Mouse (Mus musculus) hindbrain, postnatal 0 days (tissue): ENCODE measurements at regions not wholly inside any gene's neighbourhood (a gene's known extent, or its start where the extent isn't known, plus 50 kb on each side); places are given as distances from the start of the nearest gene placed in this dataset.

ENCODE experiments used
- ATAC-seq: fragments of 200-750 bp; cut with Nextera tagmentation; 2 replicates; pipeline ENCODE4 v1.8.0; 2017; ENCODE audit warnings: mild to moderate bottlenecking, moderate TSS enrichment, moderate library complexity
- DNase-seq: peaks from one replicate; pipeline ENCODE4 v3.0.0-alpha.2; 2015; ENCODE audit warnings: low spot score
- H3K27ac ChIP-seq: fragments of 300-500 bp; sonication (generic); 2 replicates; pipeline ENCODE4 v1.5.1; 2014; ENCODE audit warnings: mild to moderate bottlenecking
- H3K27me3 ChIP-seq: fragments of 300-500 bp; sonication (generic); 2 replicates; pipeline ENCODE4 v1.6.1; 2014; ENCODE audit warnings: low read length, mixed read lengths; ENCODE audit not compliant: insufficient read depth
- H3K36me3 ChIP-seq: fragments of 300-500 bp; sonication (generic); 2 replicates; pipeline ENCODE4 v1.6.1; 2014; ENCODE audit warnings: low read length, mixed read lengths; ENCODE audit not compliant: insufficient read depth
- H3K4me1 ChIP-seq: fragments of 300-500 bp; sonication (generic); 2 replicates; pipeline ENCODE4 v1.6.1; 2014; ENCODE audit warnings: antibody characterized with exemption, low read length, mixed read lengths; ENCODE audit not compliant: insufficient read depth
- H3K4me2 ChIP-seq: fragments of 300-500 bp; sonication (generic); 2 replicates; pipeline ENCODE4 v1.6.1; 2014; ENCODE audit warnings: low read depth, mild to moderate bottlenecking, low read length, moderate library complexity, mixed read lengths
- H3K4me3 ChIP-seq: fragments of 300-500 bp; sonication (generic); 2 replicates; pipeline ENCODE4 v1.5.1; 2014; ENCODE audit warnings: low read length
- H3K9ac ChIP-seq: fragments of 300-500 bp; sonication (generic); replicated peaks from 2 replicates; pipeline ENCODE4 v1.6.1; 2014; ENCODE audit warnings: mild to moderate bottlenecking, low read length, moderate library complexity, mixed read lengths
- H3K9me3 ChIP-seq: fragments of 300-500 bp; sonication (generic); 2 replicates; pipeline ENCODE4 v1.6.1; 2016; ENCODE audit warnings: low read length, mixed read lengths
- CTCF ChIP-seq: IDR thresholded peaks from 2 replicates; pipeline ENCODE4 v1.5.1; 2016; ENCODE audit warnings: antibody characterized with exemption, control low read depth, low read depth
- WGBS: fragments of 180-500 bp; shearing (Covaris S2); extraction: QIAGEN DNeasy Blood & Tissue Kit; methylation state at CpG from one replicate; pipeline ENCODE4 v1.1.7; 2014; 5-methylcytosine and 5-hydroxymethylcytosine counted together

DNA sequence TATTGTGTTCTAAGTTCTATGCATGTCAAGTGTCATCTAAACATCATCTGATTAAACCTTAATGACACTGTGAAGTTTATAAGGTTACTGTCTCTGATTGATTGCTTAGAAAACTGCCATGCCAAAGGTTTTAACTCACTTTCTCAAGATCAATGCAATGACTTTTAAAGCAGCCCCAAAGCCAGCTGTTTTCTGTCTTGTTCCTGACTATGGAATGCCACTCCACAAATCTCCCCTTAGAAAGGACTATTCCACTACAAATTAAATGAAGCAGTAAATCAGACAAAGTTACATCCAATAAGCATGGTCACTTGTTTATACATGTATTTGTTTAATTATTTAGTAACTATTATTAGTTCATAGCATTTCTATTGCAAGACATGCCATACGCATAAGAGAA lies 247.1 kb upstream of the Pappa start:
- ATAC-seq, result no peak
- H3K9ac ChIP-seq, result no peak overlapping the region
- TF ChIP-seq CTCF, result no peak

GRCm38 (mm10) chr4:64897935-64898334 lies 226.0 kb upstream of the Pappa start:
- no peak overlapping the region for H3K4me3 ChIP-seq
- no peaks in the 10 kb centered on the region for H3K27me3 ChIP-seq
- no peaks in the 10 kb centered on the region for H3K4me1 ChIP-seq
- H3K27ac ChIP-seq, result no peak overlapping the region
- no peak overlapping the region for H3K9ac ChIP-seq
- ATAC-seq (no peak), DNase-seq (no peak)
- no peak overlapping the region for H3K4me2 ChIP-seq
- TF ChIP-seq CTCF, result no peak
- H3K36me3 ChIP-seq, result no peaks in the 10 kb centered on the region
- H3K9me3 ChIP-seq, result no peaks in the 10 kb centered on the region
- 82% methylated on average over 3 of the region's 3 CpGs for WGBS

More for the DNA sequence above, 247.1 kb upstream of the Pappa start:
- H3K4me1 ChIP-seq, result no peaks in the 10 kb centered on the region
- H3K36me3 ChIP-seq, result no peaks in the 10 kb centered on the region
- no peak overlapping the region for H3K4me3 ChIP-seq
- H3K27me3 ChIP-seq, result no peaks in the 10 kb centered on the region
- WGBS, result 95% methylated on average over 1 of the region's 1 CpGs
- H3K27ac ChIP-seq, result no peak overlapping the region
- DNase-seq, result no peak
- no peak overlapping the region for H3K4me2 ChIP-seq
- H3K9me3 ChIP-seq, result no peaks in the 10 kb centered on the region

- no peaks in the 10 kb centered on the region for H3K9me3 ChIP-seq
- no peak overlapping the region for H3K27ac ChIP-seq
- no peak for DNase-seq
- no peaks in the 10 kb centered on the region for H3K4me1 ChIP-seq
- H3K9ac ChIP-seq, result no peak overlapping the region
- TF ChIP-seq CTCF, result no peak
- no peaks in the 10 kb centered on the region for H3K36me3 ChIP-seq
- H3K27me3 ChIP-seq, result no peaks in the 10 kb centered on the region
- H3K4me3 ChIP-seq, result no peak overlapping the region
- ATAC-seq, result no peak
- H3K4me2 ChIP-seq, result no peak overlapping the region
- 68% methylated on average over 5 of the region's 5 CpGs for WGBS
Measured at GRCm38 (mm10) chr4:64901091-64901845, 222.7 kb upstream of the Pappa start.

DNA sequence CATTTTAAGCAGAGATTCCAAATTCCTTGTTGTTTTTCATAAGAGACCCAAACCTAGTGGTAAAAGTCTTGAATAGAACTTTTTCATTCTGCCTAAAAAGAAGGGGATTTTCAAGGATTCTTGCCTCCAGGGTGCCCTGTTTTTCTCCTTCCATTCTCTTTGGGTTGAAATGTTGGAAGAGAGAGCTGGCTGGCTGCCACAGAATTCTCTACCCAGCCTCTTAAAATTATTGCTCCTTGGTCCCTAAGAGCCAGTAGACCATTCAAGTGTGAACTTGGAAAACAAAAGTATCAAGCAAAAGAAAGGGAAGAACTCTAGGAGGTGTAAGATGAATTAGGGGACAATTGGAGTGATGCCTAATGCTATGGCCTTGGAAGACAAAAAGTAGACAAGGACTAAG lies 200.2 kb upstream of the Pappa start:
- TF ChIP-seq CTCF, result no peak
- H3K27me3 ChIP-seq, result no peaks in the 10 kb centered on the region
- H3K27ac ChIP-seq, result no peak overlapping the region
- no peak overlapping the region for H3K9ac ChIP-seq
- ATAC-seq, result no peak
- H3K4me3 ChIP-seq, result no peak overlapping the region
- no peaks in the 10 kb centered on the region for H3K36me3 ChIP-seq
- no peaks in the 10 kb centered on the region for H3K4me1 ChIP-seq
- no peaks in the 10 kb centered on the region for H3K9me3 ChIP-seq
- no peak for DNase-seq
- no peak overlapping the region for H3K4me2 ChIP-seq

GRCm38 (mm10) chr4:64928553-64928952 lies 195.4 kb upstream of the Pappa start:
- WGBS, result 58% methylated on average over 2 of the region's 2 CpGs
- no peak overlapping the region for H3K9ac ChIP-seq
- H3K4me2 ChIP-seq, result no peak overlapping the region
- no peaks in the 10 kb centered on the region for H3K4me1 ChIP-seq
- no peaks in the 10 kb centered on the region for H3K36me3 ChIP-seq
- H3K9me3 ChIP-seq, result no peaks in the 10 kb centered on the region
- no peaks in the 10 kb centered on the region for H3K27me3 ChIP-seq
- no peak for ATAC-seq
- H3K4me3 ChIP-seq, result no peak overlapping the region
- no peak for DNase-seq
- no peak for TF ChIP-seq CTCF
- no peak overlapping the region for H3K27ac ChIP-seq

- Histone ChIP-seq H3K36me3 (no peaks in the 10 kb centered on the region), H3K27ac (no peak overlapping the region), H3K9ac (no peak overlapping the region), H3K4me2 (no peak overlapping the region), H3K9me3 (no peaks in the 10 kb centered on the region), H3K4me1 (no peaks in the 10 kb centered on the region), H3K27me3 (no peaks in the 10 kb centered on the region), H3K4me3 (no peak overlapping the region)
- TF ChIP-seq CTCF, result no peak
- no peak for ATAC-seq
- no peak for DNase-seq
Measured at GRCm38 (mm10) chr4:64945547-64945946, 178.4 kb upstream of the Pappa start.

DNA sequence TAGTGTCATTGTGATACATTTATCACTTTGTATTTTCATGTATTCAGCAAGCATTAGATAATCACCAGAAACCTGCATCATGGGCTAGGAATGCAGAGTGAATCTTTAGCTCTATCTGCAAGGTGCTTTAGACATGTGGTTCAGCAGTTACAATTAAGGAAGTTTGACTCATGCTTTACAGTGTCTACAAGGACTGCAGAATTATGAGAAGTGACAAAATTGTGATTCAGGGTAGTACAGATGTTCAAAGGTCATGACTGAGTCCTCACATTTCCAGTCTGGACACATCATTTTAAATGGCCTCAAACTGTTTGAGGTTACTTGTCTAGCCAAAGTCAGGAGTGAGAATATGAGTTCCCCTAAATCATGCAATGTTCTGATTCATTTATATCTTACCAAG lies 171.3 kb upstream of the Pappa start:
- no peaks in the 10 kb centered on the region for H3K27me3 ChIP-seq
- H3K4me2 ChIP-seq, result no peak overlapping the region
- H3K9ac ChIP-seq, result no peak overlapping the region
- no peak for ATAC-seq
- no peaks in the 10 kb centered on the region for H3K9me3 ChIP-seq
- no peak for DNase-seq
- no peaks in the 10 kb centered on the region for H3K4me1 ChIP-seq
- no peaks in the 10 kb centered on the region for H3K36me3 ChIP-seq
- no peak overlapping the region for H3K4me3 ChIP-seq
- no peak overlapping the region for H3K27ac ChIP-seq
- TF ChIP-seq CTCF, result no peak
